Mouse (Mus musculus) hindbrain, embryonic 16.5 days (tissue): Measurements from ENCODE around the gene Ifi35. TPM values are rescaled to one million over a fixed set of nuclear protein-coding genes. Genes with fewer than 3 reads are reported as not detected.
"Not testable (repeated sequence)": the region's sequence is repeated elsewhere in the genome, so short reads cannot be mapped to it uniquely, and the experiment has no call there.

ENCODE experiments used
- ATAC-seq: fragments of 200-750 bp; cut with Nextera tagmentation; 2 replicates; pipeline ENCODE4 v1.8.0; 2017; ENCODE audit warnings: moderate TSS enrichment, moderate library complexity
- H3K27ac ChIP-seq: fragments of 300-500 bp; sonication (generic); 2 replicates; pipeline ENCODE4 v1.5.1; 2014; ENCODE audit warnings: low read depth, mild to moderate bottlenecking, control low read depth, low read length, moderate library complexity
- H3K27me3 ChIP-seq: fragments of 300-500 bp; sonication (generic); replicated peaks from 2 replicates; pipeline ENCODE4 v1.6.1; 2014; ENCODE audit warnings: low read length; ENCODE audit not compliant: control insufficient read depth, insufficient read depth
- H3K36me3 ChIP-seq: fragments of 300-500 bp; sonication (generic); 2 replicates; pipeline ENCODE4 v1.6.1; 2014; ENCODE audit warnings: mild to moderate bottlenecking, low read length, moderate library complexity, mixed read lengths; ENCODE audit not compliant: control insufficient read depth, insufficient read depth
- H3K4me1 ChIP-seq: fragments of 300-500 bp; sonication (generic); 2 replicates; pipeline ENCODE4 v1.6.1; 2014; ENCODE audit warnings: low read depth, low read length; ENCODE audit not compliant: control insufficient read depth, insufficient read depth
- H3K4me2 ChIP-seq: fragments of 300-500 bp; sonication (generic); 2 replicates; pipeline ENCODE4 v1.6.1; 2014; ENCODE audit warnings: mild to moderate bottlenecking, low read length, control low read depth, moderate library complexity
- H3K4me3 ChIP-seq: fragments of 300-500 bp; sonication (generic); 2 replicates; pipeline ENCODE4 v1.5.1; 2014; ENCODE audit warnings: mild to moderate bottlenecking, low read length, control low read depth, moderate library complexity
- H3K9ac ChIP-seq: fragments of 300-500 bp; sonication (generic); 2 replicates; pipeline ENCODE4 v1.6.1; 2014; ENCODE audit warnings: low read depth, mild to moderate bottlenecking, control low read depth, low read length, moderate library complexity
- H3K9me3 ChIP-seq: fragments of 300-500 bp; sonication (generic); 2 replicates; pipeline ENCODE4 v1.6.1; 2014; ENCODE audit warnings: mild to moderate bottlenecking, low read length, moderate library complexity; ENCODE audit not compliant: control insufficient read depth
- WGBS: fragments of 180-500 bp; shearing (Covaris S2); extraction: QIAGEN DNeasy Blood & Tissue Kit; methylation state at CpG from one replicate; pipeline ENCODE4 v1.1.7; 2014; 5-methylcytosine and 5-hydroxymethylcytosine counted together
- polyA plus RNA-seq: library from polyadenylated mRNA; unstranded; fragments of >200 nt; fragmentation: Nextera tagmentation; extraction: Ambion mirVana; gene quantifications from 2 replicates; pipeline ENCODE4 v1.2.1, GENCODE M21; 2015

The Ifi35 gene
- polyA plus RNA-seq, 1 experiment from 2014 or later = 4.8 TPM

GRCm38 (mm10) chr11:101442760-101443159 is 5.4 kb upstream of the Ifi35 start:
- Histone ChIP-seq H3K36me3 (peaks cover 16% of the 10 kb centered on the region), H3K4me1 (peaks cover 13% of the 10 kb centered on the region), H3K27ac (peak overlapping the region; percentile 91), H3K4me3 (peak overlapping the region; percentile 77), H3K9ac (peak overlapping the region; percentile 91), H3K4me2 (peak overlapping the region; percentile 94), H3K27me3 (no peaks in the 10 kb centered on the region), H3K9me3 (no peaks in the 10 kb centered on the region)
- no peak; the same call in 1 of the 2 replicates for ATAC-seq
- WGBS = under 1% methylated on average over 14 of the region's 14 CpGs

DNA sequence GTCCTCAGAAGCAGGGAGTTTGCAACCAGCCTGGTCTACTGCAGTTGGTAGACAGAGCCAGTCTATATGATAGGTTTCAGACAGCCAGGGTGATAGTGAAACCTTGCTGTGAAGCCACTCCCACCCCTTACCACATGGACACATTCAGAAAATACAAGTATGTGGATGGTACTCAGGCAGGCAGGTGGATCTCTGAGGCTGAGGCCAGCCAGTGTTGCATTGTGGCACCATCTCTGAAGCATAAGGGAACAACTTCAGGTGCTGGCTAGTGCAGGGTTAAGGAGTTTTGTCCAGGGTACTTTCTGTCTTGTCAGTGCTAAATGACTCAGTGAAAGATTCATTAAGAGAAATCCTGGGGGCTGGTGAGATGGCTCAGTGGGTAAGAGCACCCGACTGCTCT is 1.9 kb upstream of the Ifi35 start:
- H3K4me2 ChIP-seq = no peak overlapping the region
- no peaks in the 10 kb centered on the region for H3K9me3 ChIP-seq
- ATAC-seq = no peak
- H3K27ac ChIP-seq = no peak overlapping the region
- H3K4me1 ChIP-seq = peaks cover 13% of the 10 kb centered on the region
- H3K9ac ChIP-seq = no peak overlapping the region
- H3K4me3 ChIP-seq = no peak overlapping the region
- 67% methylated on average over 1 of the region's 1 CpGs for WGBS
- H3K36me3 ChIP-seq = peaks cover 16% of the 10 kb centered on the region
- H3K27me3 ChIP-seq = no peaks in the 10 kb centered on the region

GRCm38 (mm10) chr11:101446860-101447259 is 1.3 kb upstream of the Ifi35 start:
- H3K4me1 ChIP-seq = peaks cover 13% of the 10 kb centered on the region
- not testable (repeated sequence) for H3K27ac ChIP-seq, ATAC-seq, H3K9ac ChIP-seq, H3K4me2 ChIP-seq, H3K9me3 ChIP-seq, H3K4me3 ChIP-seq, H3K27me3 ChIP-seq
- WGBS = 94% methylated on average over 8 of the region's 8 CpGs
- H3K36me3 ChIP-seq = peaks cover 16% of the 10 kb centered on the region

DNA sequence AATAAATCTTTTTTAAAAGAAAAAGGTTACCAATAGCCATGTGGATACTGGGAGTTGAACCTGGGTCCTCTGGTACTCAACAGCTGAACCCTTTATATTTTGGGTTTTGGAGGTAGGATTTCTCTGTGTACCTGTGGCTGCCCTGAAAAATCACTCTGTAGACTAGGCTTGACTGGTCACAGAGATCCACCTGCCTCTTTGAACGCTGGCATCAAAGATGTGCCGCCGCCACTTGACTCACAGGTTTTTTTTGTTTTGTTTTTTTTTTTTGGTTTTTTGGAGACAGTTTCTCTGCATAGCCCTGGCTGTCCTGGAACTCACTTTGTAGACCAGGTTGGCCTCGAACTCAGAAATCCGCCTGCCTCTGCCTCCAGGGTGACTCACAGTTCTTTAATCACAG is 421 bp upstream of the Ifi35 start:
- H3K27ac ChIP-seq = no peak overlapping the region
- peaks cover 13% of the 10 kb centered on the region for H3K4me1 ChIP-seq
- no peak overlapping the region for H3K9ac ChIP-seq
- ATAC-seq = no peak
- H3K4me3 ChIP-seq = no peak overlapping the region
- no peaks in the 10 kb centered on the region for H3K27me3 ChIP-seq
- H3K36me3 ChIP-seq = peaks cover 16% of the 10 kb centered on the region
- no peaks in the 10 kb centered on the region for H3K9me3 ChIP-seq
- WGBS = 86% methylated on average over 5 of the region's 5 CpGs
- H3K4me2 ChIP-seq = no peak overlapping the region

DNA sequence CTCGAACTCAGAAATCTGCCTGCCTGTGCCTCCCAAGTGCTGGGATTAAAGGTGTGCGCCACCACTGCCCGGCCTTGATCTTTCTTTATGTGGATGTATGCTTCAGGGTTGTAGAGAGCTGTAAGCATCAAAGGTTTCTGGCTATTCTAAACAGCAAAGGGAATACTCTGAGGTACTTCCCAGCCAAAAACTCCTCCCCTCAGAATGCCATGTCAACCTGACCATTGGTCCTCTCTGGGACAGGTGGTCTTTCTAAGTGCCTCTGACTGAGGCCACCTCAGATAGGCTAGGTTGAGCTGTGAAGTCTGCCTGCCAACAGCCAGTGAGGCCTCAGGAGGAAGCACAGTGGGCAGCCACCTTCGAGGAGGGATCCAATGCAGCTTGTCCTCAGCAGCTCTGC is 692 bp downstream of the Ifi35 start:
- 86% methylated on average over 4 of the region's 4 CpGs for WGBS
- H3K4me2 ChIP-seq = no peak overlapping the region; the same call in 1 of the 2 replicates
- no peaks in the 10 kb centered on the region for H3K27me3 ChIP-seq
- ATAC-seq = no peak
- peaks cover 12% of the 10 kb centered on the region for H3K36me3 ChIP-seq
- no peak overlapping the region for H3K27ac ChIP-seq
- H3K4me3 ChIP-seq = no peak overlapping the region; the same call in 1 of the 2 replicates
- no peaks in the 10 kb centered on the region for H3K9me3 ChIP-seq
- peaks cover 3% of the 10 kb centered on the region; the same call in 1 of the 2 replicates for H3K4me1 ChIP-seq
- H3K9ac ChIP-seq = no peak overlapping the region

GRCm38 (mm10) chr11:101449596-101449995 is 1.4 kb downstream of the Ifi35 start:
- not testable (repeated sequence) for H3K4me2 ChIP-seq, H3K4me3 ChIP-seq, H3K27ac ChIP-seq, H3K9ac ChIP-seq, H3K9me3 ChIP-seq, H3K36me3 ChIP-seq, H3K27me3 ChIP-seq, H3K4me1 ChIP-seq, ATAC-seq
- WGBS = 94% methylated on average over 4 of the region's 4 CpGs

GRCm38 (mm10) chr11:101450394-101450793 is 2.2 kb downstream of the Ifi35 start:
- ATAC-seq = no peak
- WGBS = 86% methylated on average over 3 of the region's 3 CpGs

GRCm38 (mm10) chr11:101451536-101451935 is 3.3 kb downstream of the Ifi35 start:
- 95% methylated on average over 10 of the region's 10 CpGs for WGBS
- ATAC-seq = no peak

More at GRCm38 (mm10) chr11:101450394-101450793, 2.2 kb downstream of the Ifi35 start:
- Histone ChIP-seq H3K36me3 (peaks cover 3% of the 10 kb centered on the region; the same call in 1 of the 2 replicates), H3K9ac (no peak overlapping the region), H3K4me2 (no peak overlapping the region), H3K27ac (no peak overlapping the region), H3K27me3 (no peaks in the 10 kb centered on the region), H3K9me3 (no peaks in the 10 kb centered on the region), H3K4me3 (no peak overlapping the region), H3K4me1 (no peaks in the 10 kb centered on the region)

DNA sequence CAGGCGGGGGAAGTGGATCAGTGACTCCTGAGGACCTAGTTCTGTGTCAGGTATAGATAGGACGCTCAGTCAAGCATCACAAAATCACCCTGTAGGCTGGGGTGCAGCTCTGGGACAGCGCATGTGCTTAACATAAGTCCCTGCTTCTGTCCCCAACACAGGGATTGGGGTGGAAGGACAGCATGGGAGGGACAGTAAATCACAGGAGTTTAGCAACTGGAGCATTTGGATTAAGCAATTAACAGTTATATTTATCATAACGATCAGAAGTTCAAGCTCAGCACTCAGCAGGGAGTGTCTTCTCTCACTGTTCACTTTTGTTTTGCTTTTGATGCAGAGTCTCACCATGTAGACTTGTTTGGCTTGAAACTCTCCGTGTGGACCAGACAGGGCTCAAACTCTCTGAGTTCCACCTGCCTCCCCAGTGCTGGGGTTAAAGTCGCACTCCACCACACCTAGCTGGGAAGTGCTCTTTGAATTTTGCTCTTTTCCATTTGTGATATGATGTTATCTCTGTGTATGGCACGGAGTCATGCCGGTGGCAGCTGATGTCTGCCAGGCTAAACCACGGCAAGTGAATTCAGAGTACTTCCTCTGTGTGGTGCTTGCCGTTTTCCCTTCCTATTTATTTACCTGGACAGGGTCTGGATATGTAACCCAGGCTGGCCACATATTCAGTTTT is 4.0 kb downstream of the Ifi35 start:
- Histone ChIP-seq H3K4me1 (no peaks in the 10 kb centered on the region), H3K9me3 (no peaks in the 10 kb centered on the region), H3K36me3 (no peaks in the 10 kb centered on the region), H3K4me2 (no peak overlapping the region), H3K9ac (no peak overlapping the region), H3K27me3 (no peaks in the 10 kb centered on the region), H3K27ac (no peak overlapping the region), H3K4me3 (no peak overlapping the region)
- WGBS = 78% methylated on average over 10 of the region's 10 CpGs
- no peak for ATAC-seq

More at GRCm38 (mm10) chr11:101451536-101451935, 3.3 kb downstream of the Ifi35 start:
- Histone ChIP-seq H3K27ac (no peak overlapping the region), H3K4me2 (no peak overlapping the region), H3K4me1 (no peaks in the 10 kb centered on the region), H3K9me3 (no peaks in the 10 kb centered on the region), H3K27me3 (no peaks in the 10 kb centered on the region), H3K9ac (no peak overlapping the region), H3K4me3 (no peak overlapping the region), H3K36me3 (no peaks in the 10 kb centered on the region)
